ENCODE assay signal across 10 mouse cellular contexts in genomic region chr10:52703688-52704087, GRCm38 (mm10). TPM values are rescaled to one million over a fixed set of nuclear protein-coding genes. Genes with fewer than 3 reads are reported as not detected.
DNase-seq lines count a peak whose midpoint lies in the region; ATAC-seq and TF ChIP-seq lines count a peak whose summit lies in the region.
"Had no signal": no experiment of that assay in that cellular context is flagged by ENCODE, and none has a peak within 500 bp of the region (broad histone marks: within the 10 kb centered on the region; RNA-seq: fewer than 3 reads in every experiment).

No protein-coding gene starts in this region.

- no peaks in the 10 kb centered on the region for H3K9me3 ChIP-seq in kidney, embryonic 15.5 days (replicated peaks)
- H3K9me3 ChIP-seq in embryonic facial prominence, embryonic 15.5 days (replicated peaks) = no peaks in the 10 kb centered on the region
- H3K9me3 ChIP-seq in hindbrain, embryonic 11.5 days (ENCODE audit: control insufficient read depth, low read length) = no peaks in the 10 kb centered on the region
- H3K9me3 ChIP-seq in midbrain, embryonic 15.5 days = no peaks in the 10 kb centered on the region
- H3K9me3 ChIP-seq: liver, embryonic 15.5 days had no signal

- H3K27ac ChIP-seq in kidney, embryonic 15.5 days = 0 out of 2 replicates have a peak overlapping the region, but pooled peaks have one; percentile 18
- H3K27ac ChIP-seq in kidney, adult 2 months (ENCODE audit: insufficient read depth, low read depth, low read length) = no peak overlapping the region
- H3K27ac ChIP-seq in embryonic facial prominence, embryonic 15.5 days (replicated peaks) = peak overlapping the region; percentile 55; the same call in 1 of the 2 replicates
- H3K27ac ChIP-seq in hindbrain, embryonic 11.5 days (ENCODE audit: low read depth, low read length) = no peak overlapping the region
- H3K27ac ChIP-seq in midbrain, embryonic 15.5 days = peak overlapping the region; percentile 93
- H3K27ac ChIP-seq: liver, embryonic 15.5 days had no signal

- H3K36me3 ChIP-seq in kidney, embryonic 15.5 days = no peaks in the 10 kb centered on the region
- H3K36me3 ChIP-seq in kidney, adult 2 months (ENCODE audit: control insufficient read depth, insufficient read depth, low read length) = no peaks in the 10 kb centered on the region
- no peaks in the 10 kb centered on the region for H3K36me3 ChIP-seq in embryonic facial prominence, embryonic 15.5 days
- no peaks in the 10 kb centered on the region for H3K36me3 ChIP-seq in hindbrain, embryonic 11.5 days (ENCODE audit: control insufficient read depth, insufficient read depth, low read length)
- no peaks in the 10 kb centered on the region for H3K36me3 ChIP-seq in midbrain, embryonic 15.5 days (replicated peaks)
- H3K36me3 ChIP-seq: liver, embryonic 15.5 days had no signal

- no peak for TF ChIP-seq CTCF in kidney, adult 2 months (conservative IDR thresholded peaks at IDR 0.05; ENCODE audit: insufficient read depth, insufficient read length, low read depth, low read length)

- no peak for DNase-seq in kidney, adult 2 months
- DNase-seq in hindbrain, embryonic 11.5 days (ENCODE audit: low spot score) = no peak
- no peak for DNase-seq in layer of hippocampus, adult 11-12 months (ENCODE audit: low spot score)
- no peak for DNase-seq in kidney, postnatal 14 days
- DNase-seq: cerebellum, adult 8-10 months had no signal

- H3K9ac ChIP-seq in kidney, embryonic 15.5 days = no peak overlapping the region
- no peak overlapping the region for H3K9ac ChIP-seq in embryonic facial prominence, embryonic 15.5 days
- H3K9ac ChIP-seq in hindbrain, embryonic 11.5 days (ENCODE audit: low read depth, low read length) = no peak overlapping the region
- H3K9ac ChIP-seq in midbrain, embryonic 15.5 days = peak overlapping the region; percentile 68; the same call in 1 of the 2 replicates
- H3K9ac ChIP-seq: liver, embryonic 15.5 days had no signal

- H3K4me1 ChIP-seq in kidney, embryonic 15.5 days = peaks cover 15% of the 10 kb centered on the region
- H3K4me1 ChIP-seq in kidney, adult 2 months (ENCODE audit: control insufficient read depth, insufficient read depth, low read length) = no peaks in the 10 kb centered on the region
- H3K4me1 ChIP-seq in embryonic facial prominence, embryonic 15.5 days = peaks cover 11% of the 10 kb centered on the region
- H3K4me1 ChIP-seq in hindbrain, embryonic 11.5 days (replicated peaks; ENCODE audit: control insufficient read depth, insufficient read depth, low read length) = no peaks in the 10 kb centered on the region; the same call in 1 of the 2 replicates
- H3K4me1 ChIP-seq in midbrain, embryonic 15.5 days = peaks cover 20% of the 10 kb centered on the region
- H3K4me1 ChIP-seq: liver, embryonic 15.5 days had no signal

- H3K4me3 ChIP-seq in kidney, embryonic 15.5 days (replicated peaks) = 0 out of 2 replicates have a peak overlapping the region, but pooled peaks have one; percentile 47
- H3K4me3 ChIP-seq in kidney, adult 2 months (ENCODE audit: insufficient read depth, low read depth, low read length) = no peak overlapping the region
- peak overlapping the region; percentile 41 for H3K4me3 ChIP-seq in embryonic facial prominence, embryonic 15.5 days (replicated peaks)
- no peak overlapping the region for H3K4me3 ChIP-seq in hindbrain, embryonic 11.5 days (ENCODE audit: low read depth, low read length)
- peak overlapping the region; percentile 51; the same call in 1 of the 2 replicates for H3K4me3 ChIP-seq in midbrain, embryonic 15.5 days
- H3K4me3 ChIP-seq: liver, embryonic 15.5 days had no signal

- peak; percentile 26 for ATAC-seq in kidney, embryonic 15.5 days (replicated peaks; ENCODE audit: low FRiP score)
- peak; percentile 48; the same call in 1 of the 2 replicates for ATAC-seq in embryonic facial prominence, embryonic 15.5 days (ENCODE audit: insufficient number of reproducible peaks, low FRiP score, low TSS enrichment, low read depth)
- ATAC-seq in hindbrain, embryonic 11.5 days (ENCODE audit: low FRiP score) = peak; percentile 9
- peak; percentile 40 for ATAC-seq in midbrain, embryonic 15.5 days (replicated peaks)
- ATAC-seq in cerebellum, adult (ENCODE audit: insufficient number of reproducible peaks, low FRiP score, low TSS enrichment) = no peak

- no peak for TF ChIP-seq POLR2A in kidney, adult 2 months (IDR thresholded peaks at IDR 0.05; ENCODE audit: low read depth, low read length)

- H3K4me2 ChIP-seq in kidney, embryonic 15.5 days = peak overlapping the region; percentile 88; the same call in 1 of the 2 replicates
- peak overlapping the region; percentile 83 for H3K4me2 ChIP-seq in embryonic facial prominence, embryonic 15.5 days (replicated peaks)
- H3K4me2 ChIP-seq in hindbrain, embryonic 11.5 days (replicated peaks; ENCODE audit: low read depth, low read length) = peak overlapping the region; percentile 58; the same call in 1 of the 2 replicates
- peak overlapping the region; percentile 88 for H3K4me2 ChIP-seq in midbrain, embryonic 15.5 days

- H3K27me3 ChIP-seq in kidney, embryonic 15.5 days = no peaks in the 10 kb centered on the region
- H3K27me3 ChIP-seq in kidney, adult 2 months (replicated peaks; ENCODE audit: control insufficient read depth, insufficient read depth, low read length) = no peaks in the 10 kb centered on the region
- H3K27me3 ChIP-seq in embryonic facial prominence, embryonic 15.5 days = no peaks in the 10 kb centered on the region
- no peaks in the 10 kb centered on the region for H3K27me3 ChIP-seq in hindbrain, embryonic 11.5 days (ENCODE audit: control insufficient read depth, insufficient read depth, low read length)
- no peaks in the 10 kb centered on the region for H3K27me3 ChIP-seq in midbrain, embryonic 15.5 days (replicated peaks)
- H3K27me3 ChIP-seq: liver, embryonic 15.5 days had no signal

RNA-seq across cellular contexts. Expression of gene Slc35f1, which starts 13.4 kb away (rescaled TPM):
- 3.2 and 4.1 TPM in 2 replicates for polyA plus RNA-seq in kidney, embryonic 15.5 days (2015; fragmentation: Nextera tagmentation; extraction: Ambion mirVana)
- 2.6 and 2.9 TPM in 2 replicates for polyA plus RNA-seq in kidney, adult 2 months (2012; rRNA removed)
- polyA plus RNA-seq in embryonic facial prominence, embryonic 15.5 days (2015; fragmentation: Nextera tagmentation; extraction: Ambion mirVana) = 4.0 TPM in 2 replicates
- 10.8 and 13.4 TPM in 2 replicates for polyA plus RNA-seq in hindbrain, embryonic 11.5 days (2014; fragmentation: Nextera tagmentation; extraction: Ambion mirVana)
- 47.3 and 49.7 TPM in 2 replicates for polyA plus RNA-seq in midbrain, embryonic 15.5 days (2015; fragmentation: Nextera tagmentation; extraction: Ambion mirVana)

Comparison
In these comparisons a context has a peak if more than half of its experiments do, and no peak if none do; other contexts are left out.
1. H3K27ac ChIP-seq: peak in kidney, embryonic 15.5 days (single experiment), embryonic facial prominence, embryonic 15.5 days (single experiment) and midbrain, embryonic 15.5 days (single experiment); none in kidney, adult 2 months (single experiment) and hindbrain, embryonic 11.5 days (single experiment).
2. H3K4me3 ChIP-seq: peak in kidney, embryonic 15.5 days (single experiment), embryonic facial prominence, embryonic 15.5 days (single experiment) and midbrain, embryonic 15.5 days (single experiment); none in kidney, adult 2 months (single experiment) and hindbrain, embryonic 11.5 days (single experiment).
3. Peak in every context shown above with its lines, with median percentiles within 50 percentile points of each other: H3K4me2 ChIP-seq.